Mouse (Mus musculus) lung, postnatal 14 days (tissue): ENCODE measurements around the gene Sphk1.
A peak's percentile ranks its signal among the peaks of the same experiment; 100 is the strongest.

Experiments used
- DNase-seq: peaks from one replicate; pipeline ENCODE4 v3.0.0; 2021

Gene Sphk1

DNA sequence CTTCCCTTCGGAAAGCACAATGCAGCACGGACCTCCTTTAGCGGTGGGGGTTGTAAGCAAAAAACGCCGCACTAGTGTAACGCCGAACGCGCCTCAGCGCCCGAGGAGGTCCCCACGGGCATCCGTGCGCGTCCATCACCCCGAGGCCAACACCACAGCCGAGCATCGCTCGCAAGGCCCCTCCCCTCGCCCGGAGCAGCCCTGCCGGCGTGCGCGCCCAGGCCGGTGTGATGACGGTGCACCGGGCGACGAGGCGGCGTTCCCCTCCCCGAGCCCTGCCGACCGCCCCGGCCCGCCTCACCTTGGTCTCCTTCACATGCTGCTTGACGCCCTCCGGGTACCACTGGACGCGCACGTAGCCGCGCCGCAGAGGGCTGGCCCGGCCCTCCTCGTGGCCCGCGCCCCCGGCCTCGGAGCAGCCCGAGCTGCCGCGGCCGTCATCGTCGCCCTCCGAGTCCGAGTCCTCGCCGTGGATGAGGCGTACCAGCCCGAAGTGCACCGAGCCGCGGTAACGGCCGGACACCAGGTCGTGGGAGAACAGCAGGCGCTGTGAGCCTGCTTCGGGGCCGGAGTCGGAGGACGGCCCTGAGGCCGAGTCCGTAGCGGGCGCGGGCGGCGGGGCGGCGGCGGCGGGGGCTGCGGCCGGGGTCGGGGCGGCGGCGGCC is 50.1 kb downstream of the Sphk1 start:
- DNase-seq: peak; percentile 43

DNA sequence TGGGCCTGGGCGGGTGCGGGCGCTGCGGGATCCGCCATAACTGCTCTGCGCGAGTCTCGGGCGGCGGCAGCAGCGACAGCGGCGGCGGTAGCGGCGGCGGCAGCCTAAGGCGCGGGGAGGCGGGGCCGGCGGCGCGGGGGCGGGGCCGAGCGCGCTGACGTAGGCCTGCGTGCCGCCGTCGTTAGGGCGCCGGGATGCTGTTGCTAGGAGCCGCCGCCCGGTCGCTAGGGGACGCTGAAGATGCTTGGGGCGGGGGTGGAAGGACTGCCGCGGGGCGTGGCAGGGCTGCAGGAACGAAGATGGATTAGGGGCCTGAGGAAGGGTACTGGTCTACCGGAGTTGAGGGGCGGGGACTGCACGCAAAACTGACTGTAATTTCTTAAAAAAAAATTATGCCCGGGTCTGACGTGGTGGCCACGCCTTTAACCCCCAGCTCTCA is 50.7 kb downstream of the Sphk1 start, which contains the start of gene Ube2o:
Gene Ube2o, minus strand, starts transcription at position 72 of the 439 bp plus-strand sequence.
- peak; percentile 90 for DNase-seq

DNA sequence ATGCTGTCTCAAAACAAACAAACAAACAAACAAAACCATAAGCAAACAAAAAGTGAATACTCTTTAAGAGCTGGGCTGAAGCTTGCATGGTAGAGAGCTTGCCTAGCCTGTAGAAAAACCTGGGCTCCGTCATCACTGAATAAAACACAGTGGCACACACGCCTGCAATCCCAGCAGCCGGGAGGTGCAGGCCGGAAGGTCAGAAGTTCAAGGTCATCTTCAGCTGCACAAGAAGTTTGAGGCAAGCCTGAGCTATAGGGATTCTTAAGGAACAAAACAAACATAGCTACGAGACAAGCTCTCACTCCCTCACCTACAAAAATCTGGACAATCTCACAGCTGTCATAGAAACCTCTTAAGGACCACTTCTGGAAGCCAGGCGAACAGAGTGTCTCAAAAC is 55.0 kb downstream of the Sphk1 start:
- no peak for DNase-seq
